Mouse (Mus musculus): ENCODE data around the gene Prr3. TPM values are rescaled to one million over a fixed set of nuclear protein-coding genes. Genes with fewer than 3 reads are reported as not detected.
A peak's percentile ranks its signal among the peaks of the same experiment; 100 is the strongest.

Prr3 gene
- polyA plus RNA-seq (2016; fragmentation: Nextera tagmentation; extraction: Ambion mirVana): 21.9 and 30.5 TPM in 2 replicates

GRCm38 (mm10) chr17:35979401-35980362 lies at the start of gene Prr3, which contains the start of gene Gnl1:
Gene Prr3, minus strand, starts transcription at chr17:35980236.
Gene Gnl1, plus strand, starts transcription at chr17:35979851.
- Histone ChIP-seq H3K9me3 (no peaks in the 10 kb centered on the region), H3K27me3 (ENCODE audit: insufficient read depth, poor library complexity, severe bottlenecking) (no peaks in the 10 kb centered on the region), H3K27ac (peak within 1 kb of the TSS; percentile 91), H3K4me1 (peaks cover 22% of the 10 kb centered on the region), H3K4me3 (peak within 1 kb of the TSS; percentile 87), H3K36me3 (peaks cover 45% of the 10 kb centered on the region)
- under 1% methylated on average over 104 of the region's 109 CpGs for WGBS
- peak; percentile 97 for DNase-seq (ENCODE audit: low spot score)

DNA sequence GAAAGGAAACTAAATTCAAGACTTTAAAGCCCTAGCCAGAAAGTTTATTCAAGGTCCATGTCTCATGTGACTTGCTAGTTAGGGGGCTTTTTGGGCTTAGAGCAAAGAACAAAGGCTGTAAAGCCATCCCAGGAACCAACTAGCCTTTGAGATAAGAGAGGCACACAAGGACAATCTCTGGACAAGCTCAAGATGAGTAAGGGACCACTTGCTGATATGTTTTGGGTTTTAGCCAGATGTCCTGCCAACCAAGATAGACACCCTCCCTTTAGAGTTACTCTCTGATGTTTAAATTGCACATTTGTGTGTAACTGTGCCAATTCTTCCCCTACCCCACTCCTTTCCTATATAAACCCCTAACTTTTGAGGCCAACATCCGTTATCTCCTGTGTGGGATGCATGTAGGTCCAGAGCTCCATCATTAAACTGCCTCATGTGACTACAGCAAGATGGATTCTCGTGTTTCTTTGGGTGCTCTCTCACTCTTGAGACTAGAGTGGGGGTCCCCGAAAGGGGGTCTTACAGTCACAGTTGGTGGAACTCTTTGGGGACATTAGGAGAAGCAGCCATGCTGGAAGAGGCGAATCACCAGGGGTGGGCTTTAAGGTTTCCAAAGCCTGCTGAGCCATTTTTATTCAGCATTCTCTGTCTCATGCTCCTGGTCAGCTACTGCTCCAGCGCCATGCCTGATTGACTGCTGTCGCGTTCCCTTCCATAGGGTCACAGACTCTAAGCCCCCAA lies 49.0 kb upstream of the Prr3 start:
- Histone ChIP-seq H3K4me3 (no peak overlapping the region), H3K4me1 (peaks cover 16% of the 10 kb centered on the region; the same call in 1 of the 2 replicates), H3K27ac (no peak overlapping the region), H3K36me3 (no peaks in the 10 kb centered on the region), H3K27me3 (ENCODE audit: insufficient read depth, poor library complexity, severe bottlenecking) (peaks cover 13% of the 10 kb centered on the region), H3K9me3 (no peaks in the 10 kb centered on the region)
- DNase-seq (ENCODE audit: low spot score): no peak
- WGBS: 86% methylated on average over 7 of the region's 7 CpGs

DNA sequence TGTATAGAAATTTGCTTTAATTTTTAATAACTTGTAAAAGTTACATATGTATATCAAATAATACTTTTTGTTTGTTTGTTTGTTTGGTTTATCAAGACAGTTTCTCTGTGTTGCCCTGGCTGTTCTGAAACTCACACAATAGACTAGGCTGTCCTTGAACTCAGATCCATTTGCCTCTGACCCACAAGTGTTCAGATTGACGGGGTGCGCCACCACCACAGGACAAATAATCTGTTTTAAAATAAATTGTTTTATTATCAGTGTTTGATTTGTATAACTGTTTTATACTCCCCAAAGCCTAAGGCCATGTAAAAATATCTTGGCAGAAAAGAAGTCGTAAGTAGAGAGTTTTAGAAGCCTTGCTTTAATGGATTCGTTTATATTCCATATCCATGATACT lies 47.6 kb upstream of the Prr3 start:
- no peaks in the 10 kb centered on the region for H3K9me3 ChIP-seq
- no peak for DNase-seq (ENCODE audit: low spot score)
- 93% methylated on average over 4 of the region's 4 CpGs for WGBS
- H3K36me3 ChIP-seq: no peaks in the 10 kb centered on the region
- H3K27me3 ChIP-seq (ENCODE audit: insufficient read depth, poor library complexity, severe bottlenecking): peaks cover 12% of the 10 kb centered on the region
- H3K27ac ChIP-seq: no peak overlapping the region
- peaks cover 21% of the 10 kb centered on the region; the same call in 1 of the 2 replicates for H3K4me1 ChIP-seq
- no peak overlapping the region for H3K4me3 ChIP-seq

- Histone ChIP-seq H3K36me3 (no peaks in the 10 kb centered on the region), H3K4me3 (no peak overlapping the region), H3K27ac (no peak overlapping the region), H3K9me3 (no peaks in the 10 kb centered on the region), H3K27me3 (ENCODE audit: insufficient read depth, poor library complexity, severe bottlenecking) (no peaks in the 10 kb centered on the region), H3K4me1 (peaks cover 15% of the 10 kb centered on the region; the same call in 1 of the 2 replicates)
- WGBS: 52% methylated on average over 4 of the region's 4 CpGs
- no peak for DNase-seq (ENCODE audit: low spot score)
Measured at GRCm38 (mm10) chr17:36025901-36026300, 45.9 kb upstream of the Prr3 start.

DNA sequence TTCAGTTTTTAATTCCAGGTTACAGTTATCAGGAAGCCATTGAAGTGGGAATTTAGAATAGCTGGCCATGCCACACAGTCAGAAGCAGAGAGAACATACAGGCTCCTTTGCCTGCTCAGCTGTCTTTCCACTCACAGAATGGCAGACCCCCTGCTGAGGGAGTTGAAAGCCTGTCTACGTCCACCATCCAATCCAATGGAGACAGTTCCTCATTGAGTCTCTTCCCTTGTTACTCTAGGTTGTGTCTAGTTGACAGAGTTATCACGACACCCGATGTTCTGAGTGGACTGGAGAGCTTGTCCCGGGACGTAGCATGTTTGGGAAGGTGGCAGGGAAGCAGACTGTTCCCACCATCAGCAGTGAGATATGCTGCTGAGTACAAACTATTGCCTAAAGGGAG lies 45.2 kb upstream of the Prr3 start:
- DNase-seq (ENCODE audit: low spot score): no peak
- H3K4me1 ChIP-seq: peaks cover 20% of the 10 kb centered on the region
- H3K27ac ChIP-seq: no peak overlapping the region
- H3K4me3 ChIP-seq: no peak overlapping the region
- no peaks in the 10 kb centered on the region for H3K9me3 ChIP-seq
- H3K36me3 ChIP-seq: no peaks in the 10 kb centered on the region
- WGBS: 53% methylated on average over 5 of the region's 5 CpGs
- H3K27me3 ChIP-seq (ENCODE audit: insufficient read depth, poor library complexity, severe bottlenecking): no peaks in the 10 kb centered on the region

- no peaks in the 10 kb centered on the region for H3K9me3 ChIP-seq
- DNase-seq (ENCODE audit: low spot score): no peak
- H3K4me1 ChIP-seq: peaks cover 25% of the 10 kb centered on the region
- WGBS: 57% methylated on average over 9 of the region's 9 CpGs
- H3K36me3 ChIP-seq: no peaks in the 10 kb centered on the region
- H3K27me3 ChIP-seq (ENCODE audit: insufficient read depth, poor library complexity, severe bottlenecking): no peaks in the 10 kb centered on the region
- no peak overlapping the region for H3K4me3 ChIP-seq
- H3K27ac ChIP-seq: no peak overlapping the region
Measured at GRCm38 (mm10) chr17:36023710-36024654, 43.9 kb upstream of the Prr3 start.

DNA sequence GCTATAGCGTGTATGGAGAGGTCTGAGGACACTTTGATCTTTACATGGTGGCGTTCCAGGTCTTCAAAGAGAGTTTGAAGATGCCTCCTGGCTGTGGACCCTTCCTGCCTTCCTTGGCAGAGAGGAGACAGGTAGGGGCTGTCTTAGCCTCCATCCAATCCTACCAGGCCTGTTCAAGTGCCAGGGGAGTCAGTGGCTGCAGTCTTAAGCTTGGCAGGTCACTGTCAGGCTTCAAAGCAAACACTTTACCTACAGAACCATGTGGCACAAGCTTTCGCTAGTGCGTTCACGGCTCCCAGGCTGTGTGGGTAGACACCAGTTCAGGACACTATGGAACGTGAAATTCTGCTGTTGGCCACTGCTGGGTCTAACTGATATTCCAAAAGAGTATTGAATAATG lies 42.9 kb upstream of the Prr3 start:
- H3K4me3 ChIP-seq: no peak overlapping the region
- WGBS: 88% methylated on average over 6 of the region's 6 CpGs
- H3K27me3 ChIP-seq (ENCODE audit: insufficient read depth, poor library complexity, severe bottlenecking): no peaks in the 10 kb centered on the region

DNA sequence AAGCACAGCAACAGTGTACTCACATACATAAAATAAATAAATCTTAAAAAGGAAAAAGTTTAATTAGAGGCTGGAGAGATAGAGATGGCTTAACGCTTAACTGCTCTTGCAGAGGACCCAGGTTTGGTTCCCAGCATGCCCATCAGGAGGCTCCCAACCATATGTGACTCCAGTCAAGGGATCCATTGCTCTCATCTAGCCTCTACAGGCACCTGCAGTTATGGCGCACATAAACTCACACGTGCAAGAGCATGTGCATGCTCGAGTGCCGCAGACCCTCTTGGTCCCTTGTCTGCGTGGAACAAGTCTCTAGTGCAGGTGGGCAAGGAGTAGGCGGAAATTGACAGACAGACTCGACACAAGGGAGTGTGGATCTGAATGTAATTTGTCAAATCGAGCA lies 42.1 kb upstream of the Prr3 start:
- DNase-seq (ENCODE audit: low spot score): no peak
- H3K4me3 ChIP-seq: no peak overlapping the region
- H3K27me3 ChIP-seq (ENCODE audit: insufficient read depth, poor library complexity, severe bottlenecking): no peaks in the 10 kb centered on the region
- no peak overlapping the region for H3K27ac ChIP-seq
- 89% methylated on average over 9 of the region's 9 CpGs for WGBS
- no peaks in the 10 kb centered on the region for H3K36me3 ChIP-seq
- peaks cover 25% of the 10 kb centered on the region for H3K4me1 ChIP-seq
- H3K9me3 ChIP-seq: no peaks in the 10 kb centered on the region

More for the DNA sequence above, 42.9 kb upstream of the Prr3 start:
- Histone ChIP-seq H3K36me3 (no peaks in the 10 kb centered on the region), H3K27ac (no peak overlapping the region), H3K4me1 (peaks cover 25% of the 10 kb centered on the region), H3K9me3 (no peaks in the 10 kb centered on the region)
- no peak for DNase-seq (ENCODE audit: low spot score)

GRCm38 (mm10) chr17:36021309-36021708 lies 41.3 kb upstream of the Prr3 start:
- H3K27me3 ChIP-seq (ENCODE audit: insufficient read depth, poor library complexity, severe bottlenecking): no peaks in the 10 kb centered on the region
- WGBS: 83% methylated on average over 1 of the region's 1 CpGs
- no peaks in the 10 kb centered on the region for H3K9me3 ChIP-seq
- H3K4me1 ChIP-seq: peaks cover 25% of the 10 kb centered on the region
- H3K36me3 ChIP-seq: no peaks in the 10 kb centered on the region
- no peak overlapping the region; the same call in 1 of the 2 replicates for H3K27ac ChIP-seq
- DNase-seq (ENCODE audit: low spot score): no peak
- peak overlapping the region; percentile 42; the same call in 1 of the 2 replicates for H3K4me3 ChIP-seq

DNA sequence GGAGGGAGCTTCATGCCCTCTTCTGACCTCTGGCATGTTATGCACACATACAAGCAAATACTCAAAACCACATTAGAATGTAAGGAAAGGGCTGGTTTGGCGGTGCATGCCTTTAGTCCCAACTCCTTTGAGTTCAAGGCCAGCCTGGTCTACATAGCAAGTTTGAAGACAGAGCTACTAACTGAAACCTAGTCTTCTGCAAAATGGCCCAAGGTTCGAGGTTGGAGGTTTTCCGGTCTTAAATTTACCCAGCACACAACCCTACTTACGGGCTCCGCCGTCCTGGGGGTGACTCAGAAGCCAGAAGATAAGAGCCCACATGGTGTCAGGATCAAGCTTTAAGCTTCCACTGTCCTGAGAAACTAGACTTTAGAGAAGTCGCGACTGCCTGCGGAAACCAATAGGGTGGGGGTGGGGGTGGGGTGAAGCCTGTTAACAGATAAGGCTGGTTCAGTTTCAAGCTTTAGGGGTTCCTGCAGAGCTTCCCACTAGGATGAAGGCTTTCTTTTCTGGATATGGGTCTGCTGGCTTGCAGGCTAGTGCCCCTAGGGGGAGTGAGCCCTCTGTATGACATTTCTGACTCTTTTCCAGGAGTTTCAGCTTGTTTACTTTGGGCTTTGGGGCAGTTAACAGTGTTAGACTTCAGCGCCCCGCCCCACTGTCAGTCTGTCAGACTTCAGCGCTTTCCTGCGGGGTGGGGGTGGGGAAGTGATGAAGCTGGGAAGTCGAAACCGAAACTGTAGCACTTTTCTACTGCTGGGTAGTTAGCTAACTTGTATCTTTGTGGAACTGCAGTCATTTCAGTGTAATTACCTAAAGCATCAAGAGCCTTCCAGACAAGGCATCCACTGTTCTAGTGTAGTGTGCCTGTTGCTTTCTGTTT lies 40.4 kb upstream of the Prr3 start, which contains the start of gene H2-T24:
TSS of gene H2-T24 (minus strand) at position 370 of the 883 bp plus-strand sequence.
- no peaks in the 10 kb centered on the region for H3K27me3 ChIP-seq (ENCODE audit: insufficient read depth, poor library complexity, severe bottlenecking)
- peaks cover 25% of the 10 kb centered on the region for H3K4me1 ChIP-seq
- H3K36me3 ChIP-seq: peaks cover 5% of the 10 kb centered on the region; the same call in 1 of the 2 replicates
- H3K4me3 ChIP-seq: peak within 1 kb of the TSS; percentile 42; the same call in 1 of the 2 replicates
- peak within 1 kb of the TSS; percentile 64; the same call in 1 of the 2 replicates for H3K27ac ChIP-seq
- H3K9me3 ChIP-seq: no peaks in the 10 kb centered on the region
- 25% methylated on average over 15 of the region's 15 CpGs for WGBS
- DNase-seq (ENCODE audit: low spot score): peak; percentile 86

DNA sequence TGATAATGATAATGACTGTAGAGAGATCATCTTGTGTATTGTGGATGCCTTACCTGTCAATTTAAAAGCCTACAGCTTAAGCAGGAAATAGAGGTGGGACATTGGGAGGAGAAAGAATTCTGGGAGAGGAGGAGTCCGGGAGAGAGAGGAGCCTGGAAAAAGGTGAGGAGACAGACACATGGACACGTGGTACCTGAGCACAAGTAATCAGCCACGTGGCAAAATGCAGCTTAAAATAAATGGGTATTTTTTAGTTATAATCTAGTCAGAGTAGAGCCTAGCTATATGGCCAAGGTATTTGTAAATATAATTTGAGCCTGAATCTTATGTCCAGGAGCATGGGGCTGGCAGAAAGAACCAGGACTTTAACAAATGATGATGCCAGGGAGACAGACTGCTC lies 39.5 kb upstream of the Prr3 start:
- Histone ChIP-seq H3K36me3 (peaks cover 15% of the 10 kb centered on the region), H3K9me3 (no peaks in the 10 kb centered on the region), H3K27ac (0 out of 2 replicates have a peak overlapping the region, but pooled peaks have one; percentile 64), H3K27me3 (ENCODE audit: insufficient read depth, poor library complexity, severe bottlenecking) (no peaks in the 10 kb centered on the region), H3K4me1 (peaks cover 23% of the 10 kb centered on the region), H3K4me3 (peak overlapping the region; percentile 42; the same call in 1 of the 2 replicates)
- 75% methylated on average over 3 of the region's 3 CpGs for WGBS
- DNase-seq (ENCODE audit: low spot score): no peak

All from heart, embryonic 10.5 days (tissue).